Mouse (Mus musculus): Measurements from ENCODE around the gene Ppp1r15b. TPM values are rescaled to one million over a fixed set of nuclear protein-coding genes. Genes with fewer than 3 reads are reported as not detected.

Gene Ppp1r15b
- polyA plus RNA-seq, 1 experiment from 2014 or later: 34.8 TPM

GRCm38 (mm10) chr1:133135808-133136207 is 4.9 kb downstream of the Ppp1r15b start:
- WGBS: 48% methylated on average over 5 of the region's 5 CpGs
- no peak overlapping the region for H3K27ac ChIP-seq (replicated peaks)
- peak overlapping the region; percentile 95 for H3K4me3 ChIP-seq (replicated peaks)
- peaks cover 32% of the 10 kb centered on the region for H3K4me1 ChIP-seq
- H3K4me2 ChIP-seq (replicated peaks): peak overlapping the region; percentile 86
- H3K36me3 ChIP-seq: peaks cover 47% of the 10 kb centered on the region
- no peaks in the 10 kb centered on the region for H3K9me3 ChIP-seq (replicated peaks)
- no peak for ATAC-seq (ENCODE audit: insufficient number of reproducible peaks, low FRiP score, low TSS enrichment, low read depth)
- no peaks in the 10 kb centered on the region for H3K27me3 ChIP-seq
- no peak overlapping the region for H3K9ac ChIP-seq

- no peak for ATAC-seq (ENCODE audit: insufficient number of reproducible peaks, low FRiP score, low TSS enrichment, low read depth)
- no peak overlapping the region for H3K4me3 ChIP-seq (replicated peaks)
- H3K4me1 ChIP-seq: peaks cover 22% of the 10 kb centered on the region
- H3K4me2 ChIP-seq (replicated peaks): no peak overlapping the region
- no peaks in the 10 kb centered on the region for H3K27me3 ChIP-seq
- WGBS: 100% methylated on average over 1 of the region's 1 CpGs
- no peak overlapping the region for H3K27ac ChIP-seq (replicated peaks)
- H3K36me3 ChIP-seq: peaks cover 57% of the 10 kb centered on the region
- no peak overlapping the region for H3K9ac ChIP-seq
- no peaks in the 10 kb centered on the region for H3K9me3 ChIP-seq (replicated peaks)
These were observed 7.5 kb downstream of the Ppp1r15b start for GRCm38 (mm10) chr1:133138401-133138800.

- 57% methylated on average over 22 of the region's 22 CpGs for WGBS
- peaks cover 5% of the 10 kb centered on the region; the same call in 1 of the 2 replicates for H3K4me1 ChIP-seq
- no peaks in the 10 kb centered on the region for H3K27me3 ChIP-seq
- 0 out of 2 replicates have a peak, but pooled peaks cover 5% of the 10 kb centered on the region for H3K9me3 ChIP-seq (replicated peaks)
- ATAC-seq (ENCODE audit: insufficient number of reproducible peaks, low FRiP score, low TSS enrichment, low read depth): no peak
- H3K4me2 ChIP-seq (replicated peaks): no peak overlapping the region
- peaks cover 5% of the 10 kb centered on the region; the same call in 1 of the 2 replicates for H3K36me3 ChIP-seq
- H3K9ac ChIP-seq: no peak overlapping the region
- H3K27ac ChIP-seq (replicated peaks): no peak overlapping the region
- H3K4me3 ChIP-seq (replicated peaks): no peak overlapping the region
These were observed 15.4 kb downstream of the Ppp1r15b start for GRCm38 (mm10) chr1:133146014-133147009.

DNA sequence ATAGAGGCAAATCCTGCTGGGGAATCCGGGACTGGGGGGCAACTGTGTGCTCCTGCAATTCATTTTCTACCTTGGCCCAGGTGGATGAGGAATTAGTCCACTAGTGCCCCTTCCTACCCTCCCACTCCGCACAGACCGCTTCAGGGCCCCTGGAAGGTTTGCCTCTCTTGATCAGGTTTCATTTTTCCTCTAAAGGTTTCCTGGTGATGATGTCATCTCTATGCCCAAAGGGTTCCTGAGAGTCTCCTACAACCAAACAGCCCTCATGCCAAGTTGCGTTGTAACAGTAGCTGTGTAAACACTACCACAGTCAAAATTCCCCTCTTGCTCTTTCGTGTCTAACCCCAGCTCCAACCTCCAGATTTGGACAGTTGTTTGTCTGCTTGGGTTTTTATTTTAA is 16.4 kb downstream of the Ppp1r15b start:
- Histone ChIP-seq H3K27ac (replicated peaks) (no peak overlapping the region), H3K4me2 (replicated peaks) (no peak overlapping the region), H3K4me1 (peaks cover 5% of the 10 kb centered on the region; the same call in 1 of the 2 replicates), H3K9me3 (replicated peaks) (0 out of 2 replicates have a peak, but pooled peaks cover 5% of the 10 kb centered on the region), H3K4me3 (replicated peaks) (no peak overlapping the region), H3K9ac (no peak overlapping the region), H3K36me3 (no peaks in the 10 kb centered on the region), H3K27me3 (no peaks in the 10 kb centered on the region)
- 65% methylated on average over 5 of the region's 5 CpGs for WGBS
- no peak for ATAC-seq (ENCODE audit: insufficient number of reproducible peaks, low FRiP score, low TSS enrichment, low read depth)

GRCm38 (mm10) chr1:133148122-133148521 is 17.2 kb downstream of the Ppp1r15b start:
- Histone ChIP-seq H3K4me2 (replicated peaks) (no peak overlapping the region), H3K4me1 (peaks cover 5% of the 10 kb centered on the region; the same call in 1 of the 2 replicates), H3K4me3 (replicated peaks) (no peak overlapping the region), H3K27ac (replicated peaks) (no peak overlapping the region), H3K9ac (no peak overlapping the region), H3K27me3 (no peaks in the 10 kb centered on the region), H3K36me3 (no peaks in the 10 kb centered on the region), H3K9me3 (replicated peaks) (0 out of 2 replicates have a peak, but pooled peaks cover 5% of the 10 kb centered on the region)
- 90% methylated on average over 8 of the region's 8 CpGs for WGBS
- no peak for ATAC-seq (ENCODE audit: insufficient number of reproducible peaks, low FRiP score, low TSS enrichment, low read depth)

- Histone ChIP-seq H3K27me3 (no peaks in the 10 kb centered on the region), H3K36me3 (no peaks in the 10 kb centered on the region), H3K4me1 (peaks cover 5% of the 10 kb centered on the region; the same call in 1 of the 2 replicates), H3K9me3 (replicated peaks) (0 out of 2 replicates have a peak, but pooled peaks cover 5% of the 10 kb centered on the region), H3K4me2 (replicated peaks) (no peak overlapping the region), H3K27ac (replicated peaks) (no peak overlapping the region), H3K4me3 (replicated peaks) (no peak overlapping the region), H3K9ac (no peak overlapping the region)
- 93% methylated on average over 2 of the region's 2 CpGs for WGBS
- ATAC-seq (ENCODE audit: insufficient number of reproducible peaks, low FRiP score, low TSS enrichment, low read depth): no peak
These were observed 19.6 kb downstream of the Ppp1r15b start for GRCm38 (mm10) chr1:133150556-133150955.

DNA sequence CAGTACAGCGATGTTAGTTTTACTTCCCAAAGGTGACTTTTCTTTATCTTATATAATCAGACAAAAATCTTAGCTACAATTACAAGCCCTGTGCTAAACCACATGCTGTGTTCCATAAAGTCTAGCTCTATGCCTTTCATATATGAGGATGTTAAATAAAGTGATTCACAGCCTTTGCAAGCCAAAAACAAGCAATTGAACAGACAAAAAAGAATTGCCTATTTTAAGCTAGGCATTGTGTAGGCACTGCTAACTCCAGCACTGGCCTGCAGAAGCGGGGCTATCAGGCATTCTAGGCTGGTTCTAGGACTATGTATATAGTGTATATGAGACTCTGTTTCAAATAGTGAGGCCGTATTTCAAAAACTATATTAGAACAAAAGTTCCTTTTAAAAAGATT is 21.3 kb downstream of the Ppp1r15b start:
- H3K27me3 ChIP-seq: no peaks in the 10 kb centered on the region
- no peak overlapping the region for H3K9ac ChIP-seq
- no peak overlapping the region for H3K4me3 ChIP-seq (replicated peaks)
- no peaks in the 10 kb centered on the region for H3K36me3 ChIP-seq
- H3K9me3 ChIP-seq (replicated peaks): 0 out of 2 replicates have a peak, but pooled peaks cover 5% of the 10 kb centered on the region
- no peak for ATAC-seq (ENCODE audit: insufficient number of reproducible peaks, low FRiP score, low TSS enrichment, low read depth)
- no peak overlapping the region for H3K27ac ChIP-seq (replicated peaks)
- H3K4me2 ChIP-seq (replicated peaks): no peak overlapping the region
- H3K4me1 ChIP-seq: no peaks in the 10 kb centered on the region
- 85% methylated on average over 3 of the region's 3 CpGs for WGBS

DNA sequence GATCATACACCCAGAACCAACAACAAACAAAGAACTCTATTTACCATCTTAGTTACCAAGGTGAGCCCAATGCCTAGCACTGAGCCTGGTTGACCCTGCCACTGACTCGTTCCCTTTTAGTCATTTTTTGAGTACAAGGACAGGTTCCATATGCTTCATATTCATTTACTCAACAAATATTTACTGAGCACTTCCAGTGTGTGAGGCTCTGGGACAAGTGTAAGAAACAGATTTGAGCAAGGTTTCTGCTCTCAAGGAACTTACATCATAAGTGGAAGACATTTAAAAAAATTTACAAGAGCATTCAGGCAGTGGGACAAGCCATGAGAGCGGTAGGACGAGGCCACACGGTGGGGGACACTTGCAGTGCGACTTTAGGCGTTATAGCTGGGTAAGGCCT is 24.3 kb downstream of the Ppp1r15b start:
- Histone ChIP-seq H3K9me3 (replicated peaks) (no peaks in the 10 kb centered on the region), H3K9ac (no peak overlapping the region), H3K4me1 (peaks cover 12% of the 10 kb centered on the region), H3K4me3 (replicated peaks) (no peak overlapping the region), H3K4me2 (replicated peaks) (no peak overlapping the region), H3K36me3 (no peaks in the 10 kb centered on the region), H3K27me3 (no peaks in the 10 kb centered on the region), H3K27ac (replicated peaks) (no peak overlapping the region)
- 80% methylated on average over 6 of the region's 6 CpGs for WGBS
- ATAC-seq (ENCODE audit: insufficient number of reproducible peaks, low FRiP score, low TSS enrichment, low read depth): no peak

DNA sequence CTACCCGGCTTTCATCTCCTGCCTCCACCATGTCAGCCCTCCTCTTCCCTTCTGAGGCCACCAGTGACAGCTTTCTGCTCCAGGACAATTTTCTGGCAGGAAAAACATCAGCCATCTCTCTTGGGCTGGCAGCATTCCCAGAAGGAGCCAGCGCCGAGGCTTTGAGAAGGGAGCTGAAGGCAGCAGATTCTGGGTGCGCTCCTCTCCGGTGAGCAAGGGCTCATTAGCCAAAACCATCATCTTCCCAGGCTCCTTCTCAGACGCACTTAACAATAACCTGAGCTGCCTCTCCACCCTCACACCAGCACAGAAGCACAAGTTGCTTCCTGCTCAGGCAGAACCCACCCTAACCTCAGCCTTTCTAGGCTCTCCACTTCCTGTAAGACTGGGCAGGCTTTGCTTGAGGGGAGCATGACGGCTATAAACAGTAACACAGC is 28.2 kb downstream of the Ppp1r15b start:
- H3K27me3 ChIP-seq: peaks cover 28% of the 10 kb centered on the region
- no peaks in the 10 kb centered on the region for H3K36me3 ChIP-seq
- peak overlapping the region; percentile 30 for H3K4me2 ChIP-seq (replicated peaks)
- peak overlapping the region; percentile 71 for H3K27ac ChIP-seq (replicated peaks)
- no peak overlapping the region for H3K9ac ChIP-seq
- H3K4me1 ChIP-seq: peaks cover 22% of the 10 kb centered on the region
- H3K4me3 ChIP-seq (replicated peaks): no peak overlapping the region
- ATAC-seq (ENCODE audit: insufficient number of reproducible peaks, low FRiP score, low TSS enrichment, low read depth): no peak
- WGBS: 15% methylated on average over 7 of the region's 7 CpGs
- H3K9me3 ChIP-seq (replicated peaks): no peaks in the 10 kb centered on the region

DNA sequence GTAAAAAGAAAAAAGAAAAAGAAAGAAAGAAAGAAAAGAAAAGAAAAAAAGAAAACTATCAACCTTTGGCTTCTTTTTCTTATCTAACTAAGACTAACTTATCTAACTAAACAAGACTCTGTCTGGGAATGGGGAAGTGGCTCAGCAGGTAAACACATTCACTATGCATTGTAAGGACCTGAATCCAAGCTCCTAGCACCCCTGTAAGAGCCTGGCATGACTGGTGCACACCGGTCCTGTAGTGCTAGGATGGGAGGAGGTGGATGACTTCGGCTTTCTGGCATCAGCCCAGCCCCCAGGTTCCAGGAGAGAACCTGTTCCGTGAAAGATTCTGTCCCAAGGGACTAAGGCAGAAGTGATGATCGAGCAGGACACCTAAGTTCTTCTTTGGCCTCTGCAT is 30.6 kb downstream of the Ppp1r15b start:
- Histone ChIP-seq H3K9ac (no peak overlapping the region), H3K4me3 (replicated peaks) (no peak overlapping the region), H3K36me3 (no peaks in the 10 kb centered on the region), H3K4me1 (peaks cover 31% of the 10 kb centered on the region), H3K27ac (replicated peaks) (0 out of 2 replicates have a peak overlapping the region, but pooled peaks have one; percentile 48), H3K4me2 (replicated peaks) (no peak overlapping the region), H3K9me3 (replicated peaks) (no peaks in the 10 kb centered on the region), H3K27me3 (peaks cover 39% of the 10 kb centered on the region)
- no peak for ATAC-seq (ENCODE audit: insufficient number of reproducible peaks, low FRiP score, low TSS enrichment, low read depth)
- 38% methylated on average over 4 of the region's 4 CpGs for WGBS

DNA sequence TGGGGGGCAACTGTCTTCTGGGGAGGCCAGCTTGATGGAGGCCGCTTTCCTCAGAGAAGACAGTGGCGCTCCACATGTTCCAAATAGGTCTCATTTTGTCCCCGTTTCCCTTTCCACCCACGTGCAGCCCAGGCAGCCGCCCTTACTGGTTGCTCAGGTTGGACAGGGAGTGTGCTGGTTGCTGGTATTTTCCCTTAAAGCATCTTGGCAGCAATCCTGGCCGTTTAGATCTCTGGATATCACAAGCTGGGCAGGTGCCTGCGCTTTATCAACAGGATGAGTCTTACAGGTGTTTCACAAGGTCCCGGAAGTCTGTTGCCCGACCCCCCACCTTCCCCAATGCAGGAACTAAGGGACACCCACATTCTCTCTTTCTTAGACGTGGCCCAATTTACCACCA is 31.1 kb downstream of the Ppp1r15b start:
- Histone ChIP-seq H3K27me3 (peaks cover 39% of the 10 kb centered on the region), H3K36me3 (no peaks in the 10 kb centered on the region), H3K9ac (no peak overlapping the region), H3K4me3 (replicated peaks) (no peak overlapping the region), H3K4me1 (peaks cover 31% of the 10 kb centered on the region), H3K27ac (replicated peaks) (0 out of 2 replicates have a peak overlapping the region, but pooled peaks have one; percentile 48), H3K4me2 (replicated peaks) (no peak overlapping the region), H3K9me3 (replicated peaks) (no peaks in the 10 kb centered on the region)
- ATAC-seq (ENCODE audit: insufficient number of reproducible peaks, low FRiP score, low TSS enrichment, low read depth): 0 out of 2 replicates have a peak, but pooled peaks have one; percentile 44
- WGBS: 57% methylated on average over 10 of the region's 10 CpGs
